Mouse (Mus musculus): ENCODE measurements around the gene Wdr18. TPM values are rescaled to one million over a fixed set of nuclear protein-coding genes. Genes with fewer than 3 reads are reported as not detected.

Wdr18 gene
- total RNA-seq, 2 experiments from 2014 or later, result 51.7 to 55.8 TPM

- intact Hi-C loops (cut with DNase I), result loop anchor here (5.0 kb wide), 1 partner anchor 46 kb away; the partner anchor contains the start of gene Polr2e
- DNase-seq, result no peak
Measured at GRCm38 (mm10) chr10:79991099-79991498, 31.1 kb downstream of the Wdr18 start.

DNA sequence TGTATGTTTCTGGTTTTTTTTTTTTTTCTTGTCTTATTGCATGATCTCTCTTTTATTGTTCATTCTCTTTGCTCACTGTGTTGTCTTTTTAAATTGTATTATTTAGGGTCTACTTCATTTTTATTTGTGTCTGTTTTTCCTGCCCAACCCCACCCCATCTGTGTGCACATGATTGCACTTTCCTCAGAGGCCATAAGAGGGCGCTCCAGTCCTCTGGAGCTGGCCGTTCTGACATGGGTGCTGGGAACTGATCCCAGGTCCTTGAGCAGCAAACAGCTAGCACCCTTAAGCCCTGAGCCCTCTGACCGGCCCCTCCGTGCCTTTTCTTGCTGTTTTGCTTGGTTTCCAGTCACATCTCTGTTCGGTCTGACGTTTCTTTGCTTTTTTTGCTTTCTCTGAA lies 31.6 kb downstream of the Wdr18 start:
- intact Hi-C loops (cut with DNase I), result loop anchor here (5.0 kb wide), 1 partner anchor 46 kb away; the partner anchor contains the start of gene Polr2e
- no peak for DNase-seq

DNA sequence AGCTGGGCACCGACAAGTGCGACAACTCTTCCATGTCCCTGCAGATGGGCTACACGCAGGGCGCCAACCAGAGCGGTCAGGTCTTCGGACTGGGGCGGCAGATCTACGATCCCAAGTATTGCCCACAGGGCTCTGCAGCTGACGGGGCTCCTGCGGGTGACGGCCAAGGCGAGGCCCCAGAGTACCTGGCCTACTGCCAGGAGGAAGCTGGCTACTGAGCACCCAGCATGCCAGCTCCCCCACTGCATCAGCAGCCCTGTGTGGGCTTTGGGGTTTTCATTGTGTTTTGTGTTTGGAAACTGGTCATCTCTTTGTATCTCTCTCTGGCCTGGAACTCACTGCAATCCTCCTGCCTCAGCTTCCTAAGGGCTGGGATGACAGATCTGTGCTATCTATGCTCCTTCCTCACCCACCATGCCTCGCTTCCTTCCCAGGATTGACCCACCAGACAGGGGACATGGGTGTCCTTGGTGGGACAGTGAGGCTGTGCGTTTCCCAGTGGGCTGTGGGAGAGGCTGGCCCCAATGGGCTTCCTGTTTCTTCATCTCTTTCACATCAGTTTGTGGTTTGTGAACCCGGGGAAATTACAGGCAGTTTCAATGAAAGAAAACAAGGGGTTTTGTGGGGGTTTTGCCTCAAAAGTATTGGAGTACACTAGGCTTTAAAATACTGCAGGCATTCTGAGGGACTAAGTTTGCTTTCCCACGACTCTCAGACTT lies 34.6 kb downstream of the Wdr18 start:
- intact Hi-C loops (cut with DNase I), result loop anchor here (5.0 kb wide), 1 partner anchor 43 kb away; the partner anchor contains the start of gene Polr2e

DNA sequence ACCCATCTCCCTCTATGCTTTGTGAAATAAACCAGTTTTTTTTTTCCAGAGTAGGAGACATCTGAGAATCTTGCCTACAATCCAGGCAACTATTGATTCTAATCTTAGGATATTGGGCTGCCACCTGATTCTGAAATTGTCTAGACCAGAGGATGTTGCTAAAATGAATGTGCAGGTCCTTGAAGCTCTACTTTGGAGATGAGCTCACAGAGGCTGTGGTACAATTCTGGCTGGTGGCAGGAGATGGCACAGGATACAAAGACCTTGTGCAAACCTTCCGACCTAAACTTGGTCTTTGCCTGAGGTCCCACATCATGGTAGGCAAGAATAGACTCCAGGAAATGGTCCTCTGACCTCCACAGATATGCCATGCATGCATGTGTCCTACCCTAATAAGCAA lies 35.7 kb downstream of the Wdr18 start:
- intact Hi-C loops (cut with DNase I), result no loop called here
- DNase-seq, result no peak

More for the DNA sequence above, 34.6 kb downstream of the Wdr18 start:
- peak; percentile 46 for DNase-seq

- intact Hi-C loops (cut with DNase I), result no loop called here
Measured at GRCm38 (mm10) chr10:79996272-79997033, 36.5 kb downstream of the Wdr18 start, which contains the start of gene Abca7. Gene Abca7, plus strand, starts transcription at chr10:79996494.

GRCm38 (mm10) chr10:79997034-79997760 lies 37.2 kb downstream of the Wdr18 start:
- DNase-seq, result peak; percentile 84
- intact Hi-C loops (cut with DNase I), result no loop called here

More at GRCm38 (mm10) chr10:79996272-79997033, 36.5 kb downstream of the Wdr18 start, which contains the start of gene Abca7:
- peak; percentile 99 for DNase-seq

DNA sequence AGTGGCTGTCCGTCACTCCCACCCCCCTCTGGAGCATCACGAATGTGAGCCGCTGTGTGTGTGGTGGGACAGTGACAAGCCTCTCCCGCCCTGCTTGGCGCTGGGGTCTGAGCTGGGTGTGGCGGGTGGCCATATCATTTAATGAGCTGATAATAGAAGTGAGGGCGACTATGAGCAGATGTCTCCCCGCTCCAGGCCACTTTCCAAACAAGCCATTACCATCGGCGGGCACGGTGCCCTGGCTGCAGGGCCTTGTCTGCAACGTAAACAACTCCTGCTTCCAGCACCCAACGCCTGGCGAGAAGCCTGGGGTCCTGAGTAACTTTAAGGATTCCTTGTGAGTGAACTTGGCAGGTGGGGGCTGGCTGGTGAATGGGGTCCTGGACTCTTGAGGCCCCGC lies 37.9 kb downstream of the Wdr18 start:
- intact Hi-C loops (cut with DNase I), result no loop called here
- peak; percentile 85 for DNase-seq

- intact Hi-C loops (cut with DNase I), result no loop called here
- DNase-seq, result no peak
Measured at GRCm38 (mm10) chr10:80001945-80002344, 42.0 kb downstream of the Wdr18 start.

DNA sequence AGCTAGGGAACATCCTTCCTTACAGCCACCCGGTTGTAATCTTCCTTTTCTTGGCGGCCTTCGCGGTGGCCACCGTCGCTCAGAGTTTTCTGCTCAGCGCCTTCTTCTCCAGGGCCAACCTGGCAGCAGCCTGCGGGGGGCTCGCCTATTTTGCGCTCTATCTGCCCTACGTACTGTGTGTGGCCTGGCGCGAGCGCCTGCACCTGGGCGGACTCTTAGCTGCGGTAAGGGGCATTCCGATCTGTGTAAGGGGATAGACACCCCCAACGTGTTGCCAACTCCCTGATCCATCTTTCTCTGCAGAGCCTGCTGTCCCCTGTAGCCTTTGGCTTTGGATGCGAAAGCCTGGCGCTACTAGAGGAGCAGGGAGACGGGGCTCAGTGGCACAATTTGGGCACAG lies 42.9 kb downstream of the Wdr18 start:
- no peak for DNase-seq
- intact Hi-C loops (cut with DNase I), result no loop called here

DNA sequence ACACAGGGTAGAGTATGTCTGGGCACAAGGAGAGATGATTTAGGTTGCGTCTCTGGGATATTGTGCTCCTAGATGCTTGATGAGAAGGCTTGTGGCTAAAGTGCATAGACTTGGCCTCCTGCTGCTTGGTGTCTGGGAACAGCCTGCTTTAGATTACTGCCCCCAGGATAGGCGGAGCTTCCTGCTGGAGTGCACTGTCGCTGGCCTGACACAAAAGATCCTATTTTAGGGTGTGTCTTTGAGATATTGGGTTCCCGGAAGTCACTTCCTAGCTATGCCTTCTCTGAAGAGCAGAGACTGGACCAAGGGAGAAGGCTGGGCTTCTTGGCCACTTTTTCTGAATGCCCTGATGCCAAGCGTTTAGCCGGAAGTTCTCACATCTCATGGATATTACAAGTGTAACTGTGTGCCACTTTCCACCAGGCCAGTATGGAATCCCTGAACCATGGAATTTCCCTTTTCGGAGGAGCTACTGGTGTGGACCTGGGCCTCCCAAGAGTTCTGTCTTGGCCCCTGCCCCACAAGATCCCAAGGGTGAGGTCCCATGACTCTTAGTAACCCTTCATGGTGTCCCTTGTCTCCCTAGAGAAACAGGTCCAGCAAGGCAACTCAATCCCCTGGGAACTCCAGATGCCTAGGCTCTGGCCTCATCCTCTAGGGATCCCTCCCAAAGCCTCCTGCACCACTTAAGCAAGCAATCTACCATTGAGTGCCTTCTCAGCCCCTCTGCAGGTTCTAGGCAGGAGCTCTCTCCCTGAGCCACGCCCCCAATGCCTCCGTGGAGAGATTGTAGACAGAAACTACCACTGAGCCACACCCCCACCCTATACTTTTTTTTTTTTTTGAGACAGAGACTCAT lies 43.7 kb downstream of the Wdr18 start:
- intact Hi-C loops (cut with DNase I), result no loop called here
- DNase-seq, result no peak

DNA sequence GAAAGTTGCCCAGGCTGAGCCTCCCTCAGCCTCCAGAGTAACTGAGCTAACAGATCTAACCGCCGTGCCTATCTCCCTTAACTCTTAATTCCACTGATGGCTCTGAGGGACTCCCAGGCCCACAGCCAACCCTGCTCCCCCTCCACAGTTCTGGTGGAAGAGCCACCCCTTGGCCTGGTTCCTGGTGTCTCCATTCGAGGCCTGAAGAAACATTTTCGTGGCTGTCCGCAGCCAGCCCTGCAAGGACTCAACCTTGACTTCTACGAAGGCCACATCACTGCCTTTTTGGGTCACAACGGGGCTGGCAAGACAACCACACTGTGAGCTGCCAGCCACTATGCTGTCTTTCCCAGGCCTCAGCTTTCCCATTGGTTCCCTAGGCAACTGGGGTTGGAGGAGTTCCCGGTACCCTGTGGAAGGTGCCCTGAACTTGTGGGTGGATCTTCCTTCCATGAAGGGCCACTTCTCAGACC lies 44.3 kb downstream of the Wdr18 start:
- DNase-seq, result no peak
- intact Hi-C loops (cut with DNase I), result no loop called here

- DNase-seq, result no peak
- intact Hi-C loops (cut with DNase I), result no loop called here
Measured at GRCm38 (mm10) chr10:80011740-80012139, 51.8 kb downstream of the Wdr18 start.

DNA sequence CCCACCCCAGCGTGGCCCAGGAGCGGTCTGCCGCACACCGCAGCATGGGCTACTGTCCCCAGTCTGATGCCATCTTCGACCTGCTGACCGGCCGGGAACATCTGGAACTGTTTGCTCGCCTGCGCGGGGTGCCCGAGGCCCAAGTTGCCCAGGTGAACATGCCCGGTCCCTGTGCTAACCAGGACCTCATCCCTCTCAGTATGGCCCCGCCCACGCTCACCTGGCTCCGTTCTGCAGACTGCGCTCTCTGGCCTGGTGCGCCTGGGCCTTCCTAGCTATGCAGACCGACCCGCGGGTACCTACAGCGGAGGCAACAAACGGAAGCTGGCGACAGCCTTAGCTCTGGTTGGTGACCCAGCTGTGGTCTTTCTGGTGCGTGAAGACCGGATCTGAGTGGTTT lies 53.7 kb downstream of the Wdr18 start:
- no peak for DNase-seq
- intact Hi-C loops (cut with DNase I), result no loop called here

- intact Hi-C loops (cut with DNase I), result no loop called here
- DNase-seq, result no peak
Measured at GRCm38 (mm10) chr10:80014484-80015290, 54.7 kb downstream of the Wdr18 start.

- no peak for DNase-seq
- intact Hi-C loops (cut with DNase I), result no loop called here
Measured at GRCm38 (mm10) chr10:80015583-80015982, 55.6 kb downstream of the Wdr18 start.

DNA sequence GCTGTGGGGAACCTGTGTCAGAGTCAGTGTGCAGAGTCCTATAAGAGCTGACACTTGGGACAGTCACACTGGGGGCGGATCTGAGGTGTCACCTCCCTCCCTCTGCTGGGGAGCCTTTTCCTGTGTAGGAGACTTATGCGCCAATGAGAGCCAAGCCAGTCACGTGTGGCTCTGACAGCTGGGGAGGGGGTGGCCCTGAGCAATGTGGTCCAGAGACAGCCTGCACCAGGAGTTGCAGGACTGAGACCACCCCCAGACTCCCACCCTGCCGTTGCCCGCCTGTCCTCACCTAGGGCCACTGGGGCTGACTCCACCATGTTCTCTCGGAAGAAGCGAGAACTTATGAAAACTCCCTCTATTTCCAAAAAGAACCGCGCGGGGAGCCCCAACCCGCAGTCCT lies 56.6 kb downstream of the Wdr18 start, which contains the start of gene Arhgap45:
Arhgap45 (plus strand) TSS at position 143 of the 400 bp plus-strand sequence.
- intact Hi-C loops (cut with DNase I), result no loop called here
- no peak for DNase-seq

GRCm38 (mm10) chr10:80016931-80017330 lies 57.0 kb downstream of the Wdr18 start:
- DNase-seq, result no peak

GRCm38 (mm10) chr10:80017361-80017760 lies 57.4 kb downstream of the Wdr18 start:
- no peak for DNase-seq
- intact Hi-C loops (cut with DNase I), result no loop called here

More at GRCm38 (mm10) chr10:80016931-80017330, 57.0 kb downstream of the Wdr18 start:
- intact Hi-C loops (cut with DNase I), result no loop called here

DNA sequence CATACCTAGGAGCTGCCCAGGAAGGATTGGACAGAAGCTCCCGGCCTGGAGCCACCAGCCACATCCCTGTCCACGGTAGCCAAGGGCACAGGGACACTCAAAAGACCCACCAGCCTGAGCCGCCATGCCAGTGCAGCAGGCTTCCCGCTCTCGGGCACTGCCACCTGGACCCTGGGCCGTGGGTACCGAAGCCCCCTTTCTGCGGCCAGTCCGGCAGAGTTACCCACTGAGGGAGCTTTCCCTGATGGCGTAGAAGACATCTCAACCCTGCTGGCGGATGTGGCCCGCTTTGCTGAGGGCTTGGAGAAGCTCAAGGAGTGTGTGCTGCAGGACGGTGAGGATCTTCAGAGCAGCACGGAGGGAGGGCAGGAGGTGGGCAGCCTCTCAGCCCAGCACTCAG lies 57.8 kb downstream of the Wdr18 start:
- no peak for DNase-seq
- intact Hi-C loops (cut with DNase I), result no loop called here
